Mouse (Mus musculus) testis, postnatal 10 days (tissue): Measurements from ENCODE around the gene Lbr.
"Not testable (repeated sequence)": the region's sequence is repeated elsewhere in the genome, so short reads cannot be mapped to it uniquely, and the experiment has no call there.

Experiments
- DNase-seq: peaks from one replicate; pipeline ENCODE4 v3.0.0; 2021; ENCODE audit warnings: low spot score

The Lbr gene

DNA sequence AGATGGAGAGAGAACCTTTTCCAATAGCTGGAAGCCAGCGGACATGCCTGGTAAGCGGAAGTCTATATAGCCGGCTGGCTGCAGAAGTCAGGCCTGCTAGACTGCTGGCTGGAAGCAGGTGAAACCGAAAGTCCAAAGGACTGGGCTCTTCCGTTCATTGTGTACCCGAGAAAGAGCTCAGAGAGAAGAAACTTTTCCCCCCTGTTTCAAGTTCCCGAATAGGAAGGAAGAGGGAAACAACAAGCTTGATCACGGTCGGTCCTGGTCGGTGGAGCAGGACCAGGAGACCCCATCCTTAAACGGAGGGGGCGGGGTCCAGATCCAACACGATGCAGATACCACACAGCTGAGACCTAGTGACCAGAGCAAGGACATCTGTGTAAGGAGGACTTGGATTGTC is 9.6 kb upstream of the Lbr start:
- DNase-seq = no peak

DNA sequence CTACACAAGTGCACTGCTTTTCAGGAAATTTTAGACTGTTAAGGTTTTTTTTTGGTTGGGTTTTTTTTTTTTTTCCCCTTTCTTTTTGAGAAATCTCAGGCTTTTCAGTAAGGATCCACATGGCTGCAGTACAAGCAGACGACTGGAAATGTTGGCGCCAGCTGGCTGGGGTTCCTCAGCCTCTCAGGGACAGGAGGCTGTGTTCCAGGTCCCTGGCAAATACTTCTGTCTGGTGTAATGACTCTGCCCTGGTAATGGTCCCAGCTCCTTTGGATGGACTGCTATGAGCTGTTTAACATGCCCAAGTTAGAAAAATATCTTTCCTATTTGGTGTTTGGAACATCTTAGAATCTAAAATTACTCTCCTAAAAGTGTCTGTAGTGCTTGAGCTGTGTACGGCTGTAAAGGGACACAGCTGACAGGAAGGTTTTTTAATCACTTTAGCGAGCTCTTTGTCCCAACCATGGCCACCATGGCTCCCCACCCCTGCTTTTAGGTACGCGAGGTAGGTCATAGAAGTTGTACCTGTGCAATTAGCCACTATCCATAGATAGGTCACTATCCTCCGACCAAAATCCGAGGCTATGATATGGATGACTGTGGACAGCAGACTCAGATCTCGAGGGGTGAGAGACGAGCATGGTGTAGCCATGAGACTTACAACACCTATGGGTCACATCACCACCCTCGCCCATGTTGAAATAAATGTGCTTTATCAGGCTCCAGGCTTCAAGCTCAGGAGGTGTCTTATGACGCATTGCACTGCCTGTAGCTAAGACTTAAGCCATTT is 8.9 kb upstream of the Lbr start:
- peak; percentile 51 for DNase-seq

DNA sequence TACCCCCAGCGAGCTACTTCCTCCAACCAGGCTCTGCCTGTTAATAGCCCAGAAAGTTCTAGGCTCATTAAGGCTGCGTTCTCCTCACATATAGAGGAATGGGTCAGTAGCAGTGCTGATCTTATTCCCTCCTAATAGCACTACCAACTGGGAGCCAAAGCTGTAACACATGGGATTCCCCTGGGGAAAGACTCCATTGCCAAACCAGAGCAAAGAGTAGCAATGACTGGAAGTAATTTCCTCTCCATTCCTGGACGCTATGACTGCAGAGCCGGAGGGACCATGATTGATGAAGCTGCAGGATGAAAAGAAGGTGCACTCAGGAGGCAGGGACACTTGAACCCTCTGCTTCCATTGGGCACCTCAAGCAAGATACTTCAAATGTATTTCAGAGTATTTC is 7.6 kb upstream of the Lbr start:
- no peak for DNase-seq

DNA sequence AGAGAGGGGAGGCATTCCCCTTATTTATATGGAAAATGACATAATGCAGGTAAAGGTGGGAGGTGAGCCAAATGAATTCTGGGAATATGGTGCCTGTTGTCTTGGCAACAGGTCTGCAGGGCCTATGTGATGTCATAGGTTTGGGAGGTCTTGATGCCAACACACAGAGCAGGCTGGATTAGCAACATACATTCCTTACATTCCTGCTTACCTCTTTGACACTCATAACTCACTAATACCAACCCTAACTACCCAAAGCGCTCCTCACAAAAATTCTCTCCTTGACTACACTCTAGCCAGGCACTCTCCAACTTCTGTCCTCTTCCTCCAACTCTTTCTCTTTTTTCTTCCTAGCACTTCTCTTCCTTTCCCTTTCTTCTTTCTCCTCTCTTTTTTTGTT is 5.4 kb upstream of the Lbr start:
- DNase-seq = no peak

DNA sequence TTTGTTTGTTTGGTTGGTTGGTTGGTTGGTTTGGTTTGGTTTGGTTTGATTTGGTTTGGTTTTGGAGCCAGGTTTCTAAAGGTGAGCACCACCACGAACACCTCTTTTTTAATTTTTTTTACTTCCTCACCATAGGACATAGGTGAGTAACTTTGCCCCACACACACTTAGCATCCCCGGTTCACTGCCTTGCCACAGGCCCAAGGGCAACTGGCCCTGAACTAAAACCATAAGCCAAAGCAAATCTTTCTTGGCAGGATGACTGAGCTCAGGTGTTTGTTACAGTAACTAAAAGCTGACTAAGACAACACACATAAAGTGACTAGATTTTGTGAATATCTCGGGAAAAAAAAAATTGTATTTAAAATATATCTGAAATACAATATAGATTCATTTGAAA is 4.5 kb upstream of the Lbr start:
- no peak for DNase-seq

DNA sequence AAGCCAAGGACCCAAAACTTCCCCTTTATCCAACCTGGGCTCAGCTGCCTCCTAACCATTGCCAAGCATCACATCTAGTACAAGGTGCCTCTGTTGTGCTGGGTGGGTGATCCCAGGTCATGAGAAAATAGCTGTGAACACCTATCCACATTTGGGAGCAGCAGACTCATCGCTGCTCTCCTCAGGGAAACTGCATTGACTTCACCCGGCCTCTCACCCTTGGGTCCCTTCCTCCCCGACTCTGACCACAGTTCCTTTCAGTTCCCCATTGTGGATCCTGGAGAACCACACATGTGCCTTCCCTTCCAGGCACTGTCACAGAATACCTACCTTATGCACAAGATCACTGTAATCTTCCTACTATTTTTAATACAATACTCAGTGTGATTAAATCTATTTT is 2.9 kb upstream of the Lbr start:
- DNase-seq = no peak

DNA sequence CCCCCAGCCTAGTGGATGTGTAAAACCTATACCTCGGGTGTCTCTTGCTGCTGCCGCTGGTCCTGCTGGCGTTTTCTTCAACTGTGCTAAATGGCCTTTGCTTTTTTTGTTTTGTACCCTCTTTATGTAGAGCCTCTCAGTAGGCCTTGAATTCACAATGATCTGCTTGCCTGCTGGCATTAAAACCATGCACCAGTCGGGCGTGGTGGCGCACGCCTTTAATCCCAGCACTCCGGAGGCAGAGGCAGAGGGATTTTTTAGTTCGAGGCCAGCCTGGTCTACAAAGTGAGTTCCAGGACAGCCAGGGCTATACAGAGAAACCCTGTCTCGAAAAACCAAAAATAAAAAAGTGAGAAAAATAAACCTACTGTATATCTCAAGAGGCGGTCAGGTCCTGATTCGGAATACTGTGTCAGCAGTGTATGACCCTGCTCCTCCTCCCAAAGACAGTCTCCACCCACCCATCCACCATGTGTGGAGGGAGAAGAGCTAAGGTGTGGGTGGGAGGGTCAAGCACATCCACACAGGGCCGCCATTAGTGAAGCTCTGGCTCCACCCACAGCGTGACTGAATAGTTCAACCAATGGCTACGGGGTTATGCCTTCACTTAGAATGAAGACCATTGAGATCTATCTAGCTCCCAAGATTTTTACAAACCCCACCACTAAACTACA is 2.2 kb upstream of the Lbr start:
- no peak for DNase-seq

DNA sequence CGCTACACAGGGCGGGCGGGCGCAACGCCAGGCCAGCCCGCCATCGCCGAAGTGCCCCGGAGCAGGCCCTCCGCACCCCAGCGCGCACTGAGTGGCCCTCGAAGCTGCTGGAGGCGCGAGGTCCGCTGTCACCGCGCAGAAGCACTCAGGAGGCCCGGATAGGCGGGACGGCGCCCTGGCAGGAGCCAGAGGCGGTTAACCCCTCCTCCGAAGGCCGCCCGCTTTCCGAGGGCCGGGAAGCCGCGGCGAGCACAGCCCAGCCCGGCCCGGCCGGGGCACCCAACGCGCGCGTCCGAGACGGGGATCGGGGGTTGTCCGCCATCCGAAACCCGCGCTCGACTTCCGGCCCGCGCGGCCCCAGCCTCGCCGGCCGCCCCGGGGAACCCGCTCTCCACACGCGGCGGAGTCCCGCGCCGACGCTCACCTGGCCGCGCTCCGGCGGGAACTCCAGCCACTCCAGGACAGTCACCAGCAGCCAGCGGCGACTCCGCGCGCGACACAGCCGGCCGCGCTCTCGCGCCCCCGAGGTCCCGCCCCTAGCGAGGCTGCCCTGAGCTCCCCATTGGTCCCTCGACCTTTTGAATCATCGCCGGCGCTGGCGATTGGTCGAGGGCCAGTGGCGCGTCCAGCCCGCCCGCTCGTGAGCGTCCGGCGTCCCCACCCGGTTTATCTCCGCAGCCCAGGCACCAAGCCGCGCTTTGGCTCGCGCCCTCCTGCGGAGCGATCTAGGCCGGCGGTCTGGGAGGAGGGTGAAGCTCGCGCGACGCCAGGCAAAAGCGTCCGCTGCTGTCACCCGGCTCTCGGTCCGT is 778 bp downstream of the Lbr start:
- peak; percentile 95 for DNase-seq

DNA sequence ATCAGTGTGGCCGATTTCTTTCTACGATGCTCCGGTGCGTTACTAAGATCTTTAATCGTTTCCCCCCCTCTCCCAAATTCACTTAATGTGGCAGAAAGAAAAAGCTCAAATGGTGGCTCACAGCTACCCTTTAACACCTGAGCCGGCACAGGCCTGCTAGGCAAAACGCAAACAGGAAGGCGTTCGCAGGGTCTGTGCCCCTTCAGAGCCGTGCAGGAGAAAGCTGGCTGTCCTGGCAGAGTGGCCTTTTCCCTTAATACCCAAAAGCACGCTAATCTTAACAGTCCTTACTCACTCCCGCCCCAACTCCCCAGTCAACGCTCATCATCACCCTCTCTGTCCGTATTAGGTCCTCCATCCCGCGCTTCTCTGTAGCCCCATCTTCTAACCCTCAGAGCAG is 1.4 kb downstream of the Lbr start:
- DNase-seq = no peak

DNA sequence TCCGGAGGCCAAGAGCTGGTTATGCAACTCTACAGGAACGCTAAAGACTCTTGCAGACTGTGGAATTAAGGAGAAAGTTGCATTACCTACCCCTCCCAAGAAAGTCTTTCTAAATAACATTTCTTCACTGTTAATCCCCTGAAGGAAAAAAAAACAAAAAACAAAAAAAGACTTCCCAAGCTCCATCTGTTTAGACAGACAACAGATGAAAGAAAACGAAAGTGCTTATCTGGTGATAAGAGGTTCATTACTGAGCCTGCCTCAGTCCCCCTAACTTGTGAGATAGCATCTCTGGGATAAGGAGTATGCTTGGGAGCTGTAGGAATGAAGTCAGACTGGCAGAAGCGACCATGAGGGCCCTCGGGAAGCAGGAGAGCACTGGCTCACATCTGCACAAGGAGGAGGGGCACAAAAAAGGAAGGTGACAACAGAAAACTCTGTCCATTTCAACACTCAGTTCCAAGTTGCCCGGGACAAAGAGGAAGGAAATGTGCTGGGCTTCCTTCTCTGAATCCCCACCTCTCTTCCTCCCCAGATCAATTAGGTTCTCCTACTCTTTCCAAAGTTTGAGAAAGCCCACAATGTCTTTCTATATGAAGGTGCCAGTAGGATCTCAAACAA is 3.0 kb downstream of the Lbr start:
- DNase-seq = no peak

DNA sequence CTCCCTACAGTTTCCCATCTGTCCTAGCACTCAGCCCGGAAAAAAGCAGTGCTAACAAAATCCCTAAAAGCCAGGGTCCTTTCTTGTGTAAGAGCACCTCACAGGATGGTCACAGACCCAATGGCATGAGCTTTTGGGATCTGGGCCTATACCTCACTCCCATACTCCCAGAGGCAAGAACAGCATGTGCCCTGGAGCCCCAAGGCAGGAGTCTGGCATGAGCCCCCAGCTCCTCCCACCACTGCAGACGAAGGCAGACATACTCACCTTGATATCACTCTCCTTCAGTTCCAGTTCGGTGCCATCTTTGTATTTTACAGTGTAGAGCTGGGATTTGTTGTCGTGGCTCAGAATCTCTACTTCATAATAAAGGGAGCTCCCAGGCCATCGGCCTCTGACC is 4.7 kb downstream of the Lbr start:
- DNase-seq = no peak

DNA sequence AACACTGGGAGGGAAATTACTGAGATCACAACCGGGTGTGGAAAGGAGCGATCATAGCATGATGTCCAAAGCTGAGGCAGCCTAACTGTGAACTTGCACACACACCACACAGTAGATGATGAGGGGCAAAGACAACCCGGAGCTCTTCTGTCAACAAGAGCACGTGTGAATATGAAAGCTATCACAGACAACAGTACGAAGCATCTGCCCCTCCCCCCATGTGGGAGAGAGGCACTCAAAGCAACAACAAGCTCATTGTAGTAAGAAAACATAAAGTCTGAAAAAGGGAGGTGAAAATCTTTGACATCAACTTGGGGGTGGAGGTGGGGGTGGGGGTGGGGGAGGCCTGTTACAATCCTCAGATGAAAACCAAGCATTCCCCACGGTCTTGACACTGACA is 9.7 kb downstream of the Lbr start:
- DNase-seq = peak; percentile 56

DNA sequence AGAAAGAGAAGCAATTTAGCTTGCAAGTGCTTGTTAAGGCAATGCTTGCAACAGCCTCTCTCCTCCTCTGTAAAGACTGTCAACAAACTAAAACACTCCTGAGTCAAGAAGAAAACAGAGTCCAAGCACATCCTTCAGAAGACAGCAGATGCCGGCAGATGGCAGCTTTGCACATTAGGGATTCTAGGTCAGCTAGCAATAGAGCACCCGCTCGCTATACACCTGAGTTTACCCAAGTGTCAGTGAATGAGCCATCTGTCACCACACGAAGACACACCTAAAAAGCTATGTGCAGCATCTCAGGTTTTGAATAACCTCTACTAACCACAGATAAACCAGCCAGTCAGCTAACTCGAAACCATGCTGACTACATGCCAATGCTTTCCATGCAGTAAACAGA is 10.1 kb downstream of the Lbr start:
- no peak for DNase-seq

DNA sequence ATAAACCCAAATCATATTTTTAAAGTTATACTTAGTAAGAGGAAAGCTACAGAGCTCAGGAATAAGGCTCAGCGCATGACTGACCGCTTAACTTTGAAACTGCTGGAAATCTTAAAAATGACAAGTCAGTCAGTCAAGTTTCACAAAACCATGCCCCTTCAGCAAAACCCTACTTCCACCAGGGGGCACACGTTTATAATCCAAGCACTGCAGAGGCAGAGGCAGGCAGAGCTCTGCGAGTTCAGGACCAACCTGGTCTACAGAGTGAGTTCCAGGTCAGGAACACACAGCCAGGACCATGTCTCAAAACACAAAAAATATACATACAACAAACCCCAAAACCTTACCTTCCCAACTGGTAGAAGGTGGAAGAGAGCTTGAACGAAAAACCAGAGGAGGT is 14.5 kb downstream of the Lbr start:
- DNase-seq = no peak

DNA sequence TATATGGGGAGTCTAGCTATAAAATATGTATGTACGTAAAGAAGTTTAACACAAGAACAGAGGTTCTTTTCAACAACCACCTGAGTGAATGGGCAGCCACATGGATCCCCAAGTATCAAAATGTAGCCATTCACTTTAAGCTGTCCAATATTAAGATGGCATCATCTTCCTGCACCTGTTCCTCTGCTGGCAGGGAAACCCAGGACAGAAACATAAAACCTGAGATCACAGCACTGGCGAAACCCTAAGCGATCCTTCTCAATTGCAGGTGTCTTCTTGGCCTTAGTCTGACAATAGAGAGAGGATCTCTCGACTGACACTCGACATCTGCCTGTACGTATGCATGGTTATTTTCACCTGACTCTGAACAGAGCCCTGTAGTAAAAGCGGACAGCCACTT is 16.1 kb downstream of the Lbr start:
- DNase-seq = no peak

DNA sequence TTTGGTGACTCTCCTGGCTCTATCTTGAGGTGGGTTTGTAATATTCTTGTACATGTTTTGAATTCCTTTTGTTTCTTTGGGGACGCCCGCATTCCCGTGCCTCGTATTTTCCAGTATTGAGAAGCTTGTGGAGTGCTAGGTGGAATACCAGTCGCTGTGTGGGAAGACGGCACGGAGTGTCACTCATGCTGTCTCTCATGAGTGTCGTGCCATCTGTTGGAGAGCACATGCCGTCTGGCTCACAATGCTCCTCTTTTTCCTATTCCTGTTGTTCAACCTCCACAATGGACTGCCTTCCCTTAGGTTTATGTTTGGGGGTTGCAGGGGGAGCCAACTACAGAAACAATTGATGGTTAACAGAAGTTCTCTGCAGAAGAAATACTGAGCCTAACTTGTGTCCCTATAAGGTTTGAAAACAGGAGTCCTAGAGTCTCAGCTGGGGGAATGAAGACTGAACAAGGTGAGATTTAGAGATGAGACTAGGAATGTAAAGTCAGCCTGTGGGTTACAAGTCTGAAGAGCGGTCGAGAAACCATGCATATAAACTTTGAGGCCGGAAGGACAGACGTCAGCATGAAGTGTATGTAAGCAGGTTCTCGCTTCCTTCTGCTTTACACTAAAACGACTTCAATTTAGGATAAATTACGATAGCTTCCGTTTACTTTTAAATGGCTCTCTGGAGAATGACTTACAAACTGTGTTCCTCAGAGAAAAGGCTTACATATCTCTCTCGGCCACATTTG is 31.2 kb downstream of the Lbr start:
- no peak for DNase-seq

DNA sequence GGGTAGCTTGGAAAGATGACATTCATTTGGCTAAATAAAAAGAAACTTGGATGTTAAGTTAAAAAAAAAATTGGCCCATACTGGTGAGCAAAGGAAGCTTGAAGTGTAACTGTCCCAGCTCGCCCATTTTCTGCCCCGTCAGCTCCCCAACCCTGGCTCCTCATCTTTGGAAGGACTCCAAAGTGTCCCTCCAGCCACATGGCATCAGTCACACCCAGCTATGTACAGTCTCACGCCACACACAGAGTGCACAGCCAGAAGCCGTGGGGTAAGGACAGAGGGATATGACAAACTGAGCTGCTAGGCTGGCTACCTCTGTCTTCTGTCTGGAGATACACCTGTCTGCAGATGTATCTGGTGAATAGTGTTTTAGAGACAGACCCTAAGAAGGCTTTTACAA is 42.2 kb downstream of the Lbr start:
- no peak for DNase-seq

DNA sequence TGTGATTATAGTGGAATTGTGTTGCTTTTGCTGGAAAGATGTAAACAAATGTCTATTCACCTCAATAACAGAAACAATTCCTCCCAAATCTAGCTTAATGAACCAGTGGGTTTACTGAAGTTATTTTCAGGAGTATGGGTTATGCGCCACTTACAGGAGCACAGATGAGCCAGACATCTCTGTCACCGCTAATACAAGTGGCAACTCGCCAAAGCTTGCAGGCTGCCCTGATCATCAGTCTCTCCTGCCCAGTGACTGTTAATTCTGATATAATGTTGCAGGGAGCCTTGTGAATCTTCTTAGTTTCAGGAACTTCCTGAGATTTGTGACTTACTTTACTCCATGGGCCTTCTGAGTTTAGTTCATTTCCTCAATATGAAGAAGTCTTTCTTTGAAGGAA is 42.9 kb downstream of the Lbr start:
- no peak for DNase-seq

DNA sequence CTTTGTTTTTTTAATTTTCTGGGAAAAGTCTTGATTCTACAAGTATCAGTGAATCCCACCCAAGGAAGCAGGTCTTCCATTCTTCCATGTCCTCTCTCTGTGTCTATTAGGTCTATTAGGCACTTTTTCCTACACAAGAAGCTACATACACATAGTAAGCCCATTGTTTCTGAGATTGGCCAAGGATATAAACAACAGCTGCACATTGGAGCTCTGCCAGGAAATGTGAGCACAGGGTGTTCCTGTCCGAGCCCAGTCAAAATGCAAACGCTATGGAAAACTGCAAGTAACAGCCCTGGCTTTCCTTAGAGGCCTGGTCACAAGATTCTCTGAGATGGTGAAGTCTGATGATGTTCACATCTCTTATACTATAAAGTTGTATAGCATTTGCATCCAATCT is 49.3 kb downstream of the Lbr start:
- DNase-seq = peak; percentile 73

DNA sequence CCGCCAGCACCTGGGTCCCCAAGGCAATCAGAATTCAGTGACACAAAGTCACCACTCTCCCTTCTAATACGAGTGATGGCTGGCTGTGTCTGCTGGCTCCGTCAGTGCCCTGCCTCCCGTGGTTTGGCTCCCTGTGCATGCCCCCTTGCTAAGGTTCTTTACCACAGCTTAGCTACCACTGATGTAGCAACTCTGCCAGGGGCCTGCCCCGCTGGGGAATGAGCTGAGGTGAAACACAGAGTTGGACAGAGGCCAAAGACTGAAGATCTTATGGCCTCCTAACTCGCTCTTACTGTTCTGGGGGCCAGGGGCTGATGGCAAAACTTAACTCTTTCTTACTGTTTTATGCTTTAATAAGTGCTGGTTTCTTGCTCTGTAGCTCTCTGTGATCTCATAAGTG is 52.9 kb downstream of the Lbr start:
- no peak for DNase-seq

DNA sequence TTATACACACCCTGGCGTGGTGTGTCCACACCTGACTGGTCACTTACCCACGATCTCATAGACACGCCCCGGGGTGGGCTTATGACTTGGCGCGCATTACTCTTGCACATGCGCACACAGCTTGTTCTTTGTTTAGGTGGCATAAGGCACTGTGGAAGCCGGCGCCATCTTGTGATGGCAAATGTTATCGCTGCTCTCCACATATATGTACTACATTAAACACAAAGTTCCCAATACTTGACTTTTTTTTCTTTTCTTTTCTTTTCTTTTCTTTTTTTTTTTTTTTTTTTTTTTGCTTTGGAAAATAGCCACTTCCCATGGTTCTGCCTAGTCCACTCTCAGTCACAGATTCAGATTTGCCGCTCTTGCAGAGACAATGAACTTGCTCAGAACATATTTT is 60.2 kb downstream of the Lbr start:
- DNase-seq = not testable (repeated sequence)

DNA sequence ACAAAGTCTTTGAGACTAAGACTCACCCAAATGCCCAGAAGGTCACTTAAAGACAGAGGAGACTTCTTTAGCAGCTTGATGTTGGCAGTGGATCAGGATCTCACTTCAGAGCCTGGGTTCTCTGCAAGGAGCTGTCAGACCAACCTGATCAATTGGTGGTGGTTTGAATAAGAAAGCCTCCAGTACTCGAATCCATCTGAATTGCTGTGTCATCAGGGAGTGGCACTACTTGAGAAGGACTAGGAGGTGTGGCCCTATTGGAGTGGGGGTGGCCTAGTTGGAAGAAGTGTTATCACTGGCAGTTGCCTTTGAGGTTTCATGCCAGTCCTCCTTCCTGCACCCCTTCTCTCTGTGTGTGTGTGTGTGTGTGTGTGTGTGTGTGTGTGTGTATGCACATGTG is 66.3 kb downstream of the Lbr start:
- no peak for DNase-seq
